Mouse (Mus musculus) Patski (cell line): ENCODE measurements around the gene Ank3. TPM values are rescaled to one million over a fixed set of nuclear protein-coding genes. Genes with fewer than 3 reads are reported as not detected.

Source experiments
- ATAC-seq: fragments of 100-300 bp; one replicate; pipeline ENCODE4 v1.8.0; 2021
- CTCF ChIA-PET: fragments of 350-600 bp; sonication (Branson Sonifier 250); formaldehyde crosslinking; loops from one replicate; lab custom pipeline; 2022; ENCODE audit warnings: inconsistent platforms; lab: Charles Lee
- POLR2A ChIA-PET: fragments of 350-600 bp; sonication (Branson Sonifier 250); formaldehyde crosslinking; loops from one replicate; lab custom pipeline; 2022; ENCODE audit warnings: antibody characterized with exemption, inconsistent platforms; lab: Charles Lee
- DNase-seq: peaks from one replicate; pipeline ENCODE4 v3.0.0-alpha.2; 2011; ENCODE audit warnings: low read depth, low spot score
- H3K27me3 ChIP-seq: fragments of 371-371 bp; one replicate; pipeline ENCODE4 v1.5.1; 2021
- CTCF ChIP-seq: fragments of 100-300 bp; IDR thresholded peaks from one replicate; pipeline ENCODE4 v1.5.1; 2021
- in situ Hi-C: fragments of 300-500 bp; cut with MboI; formaldehyde crosslinking; loops from 3 replicates; pipeline ENCODE4 v1.11.1; 2018; ENCODE audit warnings: low pct_unique_long_range_greater_than_20kb, mixed read lengths
- polyA plus RNA-seq: library from polyadenylated mRNA; unstranded; gene quantifications from one replicate; pipeline ENCODE4 v1.2.3, GENCODE M21; 2021

The Ank3 gene
- polyA plus RNA-seq, 1 experiment from 2014 or later = 83.2 TPM

DNA sequence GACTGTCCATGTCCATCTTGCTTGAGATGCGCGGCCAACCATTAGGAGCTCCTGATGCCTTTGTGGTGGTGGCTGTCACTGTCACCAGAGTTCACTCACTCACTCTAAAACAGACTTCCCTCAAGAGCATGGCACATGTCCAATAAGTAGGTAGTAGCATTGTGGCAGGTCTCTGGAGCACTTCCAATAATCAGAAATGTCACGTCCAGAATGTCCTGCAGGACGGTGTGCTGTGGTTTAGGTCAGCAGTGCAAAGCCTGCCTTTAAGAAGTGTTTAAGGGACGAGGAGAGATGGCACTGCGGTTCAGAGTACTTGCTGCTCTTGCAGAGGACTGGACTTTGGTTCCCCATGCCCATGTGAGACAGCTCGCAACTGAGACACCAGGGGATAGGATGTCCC lies 433.0 kb downstream of the Ank3 start:
- TF ChIP-seq CTCF = no peak
- DNase-seq = no peak
- CTCF ChIA-PET = interaction anchor here (1.0 kb wide), 1 partner anchor 12 kb away, joined by 3 read pairs; no protein-coding TSS in a partner anchor
- in situ Hi-C loops = no loop called here
- ATAC-seq = no peak
- POLR2A ChIA-PET = no interaction called here
- H3K27me3 ChIP-seq = no peaks in the 10 kb centered on the region

DNA sequence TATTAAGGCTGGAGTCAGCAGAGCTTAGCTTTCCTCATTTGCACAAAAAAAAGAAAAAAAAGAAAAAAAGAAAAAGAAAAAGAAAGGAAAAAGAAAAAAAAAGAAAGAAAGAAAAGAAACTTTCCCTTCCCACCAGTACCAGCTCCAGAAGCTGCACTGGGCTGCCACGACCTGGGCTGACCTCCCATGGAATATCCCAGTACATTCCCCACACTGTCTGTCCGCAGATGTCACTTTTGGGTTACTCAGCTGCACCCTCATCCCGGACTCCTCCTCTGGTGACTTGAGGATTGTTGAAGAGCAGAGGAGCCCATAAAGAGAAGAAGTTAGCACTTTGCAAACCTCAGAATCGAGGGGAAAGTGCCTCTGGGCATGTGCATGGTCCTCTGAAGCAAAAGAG lies 433.7 kb downstream of the Ank3 start:
- no peaks in the 10 kb centered on the region for H3K27me3 ChIP-seq
- DNase-seq (no peak), ATAC-seq (no peak)
- in situ Hi-C loops = no loop called here
- no peak for TF ChIP-seq CTCF
- CTCF ChIA-PET = interaction anchor here (1.0 kb wide), 1 partner anchor 12 kb away, joined by 3 read pairs; no protein-coding TSS in a partner anchor
- POLR2A ChIA-PET = no interaction called here

DNA sequence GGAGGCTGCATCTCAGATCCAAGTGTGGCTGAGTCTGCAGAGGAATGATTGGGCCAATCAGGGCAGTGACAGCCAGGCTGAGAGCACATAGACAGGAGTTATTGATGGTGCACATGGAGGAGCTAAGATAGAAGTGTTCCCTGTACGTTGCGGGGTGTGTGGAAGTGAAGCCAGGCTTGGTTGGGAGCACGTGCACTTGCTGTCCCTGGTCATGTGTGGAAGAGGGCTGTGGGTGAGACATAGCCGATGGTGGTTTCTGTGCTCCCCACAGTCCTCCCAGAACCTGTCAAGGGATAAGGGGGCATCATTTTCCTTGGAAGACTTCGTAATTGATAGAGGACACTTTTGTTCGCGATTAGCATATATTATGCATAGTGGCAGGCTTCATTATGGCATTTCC lies 434.2 kb downstream of the Ank3 start:
- in situ Hi-C loops = no loop called here
- no peak for DNase-seq

DNA sequence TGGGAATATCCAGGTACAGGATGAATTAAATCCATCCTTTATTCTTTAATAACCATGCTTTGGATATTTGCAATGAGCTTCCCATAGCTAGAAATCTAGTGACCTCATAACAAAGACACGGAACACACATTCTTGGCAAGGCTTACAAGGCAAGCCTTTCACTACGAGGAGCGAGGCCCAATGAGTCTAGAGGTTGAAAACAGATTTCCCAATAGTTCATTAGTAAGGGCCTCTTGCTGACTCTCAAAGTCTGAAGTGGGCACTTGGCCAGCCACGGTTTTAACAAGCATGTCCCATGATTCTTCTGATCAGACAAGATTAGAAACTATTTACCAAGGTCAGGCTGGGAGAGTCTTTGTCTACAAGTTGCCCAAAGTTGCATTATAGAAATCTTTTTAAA lies 436.1 kb downstream of the Ank3 start:
- ATAC-seq (peak; percentile 31), DNase-seq (peak; percentile 42)
- ChIA-PET CTCF (interaction anchor here (1.2 to 2.2 kb wide), 4 partner anchors 11 to 178 kb away, joined by 3 to 7 read pairs (median 4); no protein-coding TSS in a partner anchor), POLR2A (interaction anchor here (1.3 kb wide), 1 partner anchor 12 kb away, joined by 4 read pairs; no protein-coding TSS in a partner anchor)
- no peak for TF ChIP-seq CTCF
- in situ Hi-C loops = no loop called here
- no peaks in the 10 kb centered on the region for H3K27me3 ChIP-seq

More for the DNA sequence above, 434.2 kb downstream of the Ank3 start:
- TF ChIP-seq CTCF = no peak
- ChIA-PET POLR2A (no interaction called here), CTCF (no interaction called here)
- ATAC-seq = no peak
- H3K27me3 ChIP-seq = no peaks in the 10 kb centered on the region

DNA sequence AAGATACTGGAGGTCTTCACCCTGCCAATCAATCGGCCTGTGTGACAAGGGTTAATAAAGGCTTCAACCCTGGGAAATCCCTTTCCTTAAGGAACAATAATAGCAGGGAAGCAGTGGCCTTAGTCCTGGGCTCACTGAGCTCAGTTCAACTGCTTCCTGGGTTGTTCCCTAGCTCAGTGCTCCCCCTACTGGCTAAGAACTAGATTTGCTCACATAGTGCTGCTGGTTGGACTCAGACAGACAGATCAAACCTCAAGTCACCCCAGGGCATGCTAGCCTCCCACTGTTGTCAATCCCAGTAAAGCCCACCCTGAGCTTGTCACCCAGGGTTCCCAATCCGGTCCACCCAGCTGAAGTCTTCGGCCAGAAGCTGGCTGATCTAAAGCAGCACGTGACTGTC lies 447.2 kb downstream of the Ank3 start:
- POLR2A ChIA-PET = interaction anchor here (0.6 kb wide), 1 partner anchor 59 kb away, joined by 4 read pairs; no protein-coding TSS in a partner anchor
- CTCF ChIA-PET = interaction anchor here (0.7 to 2.9 kb wide), 14 partner anchors 9 to 391 kb away, joined by 3 to 19 read pairs (median 4); no protein-coding TSS in a partner anchor
- ATAC-seq (peak; percentile 57), DNase-seq (no peak)
- H3K27me3 ChIP-seq = no peaks in the 10 kb centered on the region
- peak; percentile 80 for TF ChIP-seq CTCF
- in situ Hi-C loops = loop anchor here (5.0 kb wide), 2 partner anchors 183 to 393 kb away; no protein-coding TSS in a partner anchor

DNA sequence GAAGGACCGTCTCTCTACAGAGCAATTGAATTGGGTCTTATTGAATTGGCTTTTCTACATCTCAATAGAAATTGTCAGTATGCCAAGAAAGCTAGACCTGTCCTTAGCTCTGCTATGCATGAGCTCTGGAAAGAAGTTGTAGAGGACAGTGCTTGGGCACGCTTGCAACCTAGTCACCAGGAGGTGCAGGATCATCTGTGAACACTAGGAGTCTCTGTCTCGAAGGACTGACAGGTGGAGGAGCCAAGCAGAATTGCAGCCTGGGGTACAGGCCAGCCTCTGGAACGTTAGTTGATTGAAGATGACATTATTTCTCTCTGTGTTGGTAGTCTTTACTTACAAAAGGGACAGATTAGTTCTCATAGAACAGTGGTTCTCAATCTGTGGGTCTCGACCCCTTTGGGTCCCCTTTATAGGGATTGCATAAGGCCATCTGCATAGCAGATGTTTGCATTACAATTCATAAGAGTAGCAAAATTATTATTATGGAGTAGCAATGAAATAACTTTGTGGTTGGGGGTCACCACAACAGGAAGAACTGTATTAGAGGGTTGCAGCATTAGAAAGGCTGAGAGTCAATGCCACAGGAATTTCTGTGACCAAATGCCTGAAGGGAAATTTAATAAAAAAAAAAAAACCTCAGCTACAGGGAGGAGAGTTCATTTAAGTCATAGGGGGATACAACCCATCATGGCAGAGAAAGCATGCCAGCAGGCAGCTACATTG lies 454.0 kb downstream of the Ank3 start:
- ChIA-PET POLR2A (no interaction called here), CTCF (interaction anchor here (1.5 to 1.7 kb wide), 2 partner anchors 18 to 19 kb away, joined by 4 to 5 read pairs; no protein-coding TSS in a partner anchor)
- in situ Hi-C loops = no loop called here
- no peak for ATAC-seq
- DNase-seq = no peak
- peak; percentile 51 for TF ChIP-seq CTCF
- H3K27me3 ChIP-seq = no peaks in the 10 kb centered on the region

DNA sequence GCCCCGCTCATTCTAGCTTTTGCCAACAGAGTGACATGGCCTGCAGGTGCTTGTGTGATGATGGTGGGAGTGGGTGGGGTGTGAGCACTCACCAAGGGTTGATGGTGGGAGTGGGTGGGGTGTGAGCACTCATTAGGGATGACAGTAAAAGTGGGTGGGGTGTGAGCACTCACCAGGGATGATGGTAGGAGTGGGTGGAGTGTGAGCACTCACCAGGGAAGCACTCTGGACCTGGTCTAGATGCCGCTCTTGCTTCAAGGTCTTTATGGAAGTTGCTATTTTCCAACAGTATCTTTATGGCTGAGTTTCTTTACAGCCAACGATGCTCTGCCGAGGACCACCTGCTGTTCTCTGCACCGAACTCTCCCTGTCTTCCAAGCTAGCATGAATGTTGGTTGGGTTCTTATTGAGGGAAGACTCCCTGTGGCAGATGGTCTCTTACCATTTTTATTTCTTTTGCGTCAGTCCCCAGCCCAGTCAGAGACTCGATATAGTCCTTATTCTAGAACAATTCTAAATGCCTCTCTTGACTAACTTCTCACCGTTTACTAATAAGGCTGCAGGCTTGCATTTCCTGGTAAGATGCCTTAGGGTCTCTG lies 456.1 kb downstream of the Ank3 start:
- no peak for TF ChIP-seq CTCF
- ATAC-seq = no peak
- ChIA-PET POLR2A (no interaction called here), CTCF (no interaction called here)
- no peak for DNase-seq
- H3K27me3 ChIP-seq = no peaks in the 10 kb centered on the region
- in situ Hi-C loops = no loop called here

DNA sequence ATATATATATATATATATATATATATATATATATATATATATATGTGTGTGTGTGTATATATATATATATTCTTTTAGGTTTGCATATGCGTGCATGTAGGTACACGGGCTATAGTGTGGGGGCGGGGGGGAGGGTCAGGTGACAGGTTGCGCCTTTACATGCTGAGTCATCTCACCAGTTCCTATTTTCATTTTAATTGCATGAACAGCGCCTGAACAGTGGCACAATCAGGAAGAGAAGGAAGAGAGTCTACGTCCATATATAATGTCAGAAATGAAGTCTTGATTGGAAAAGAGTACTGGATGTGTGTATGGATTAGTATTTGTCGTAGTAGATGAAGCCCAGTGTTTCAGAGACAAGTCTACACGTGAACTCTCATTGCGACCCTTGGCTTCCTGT lies 459.4 kb downstream of the Ank3 start:
- ATAC-seq (no peak), DNase-seq (no peak)
- TF ChIP-seq CTCF = no peak
- H3K27me3 ChIP-seq = no peaks in the 10 kb centered on the region
- in situ Hi-C loops = no loop called here
- ChIA-PET CTCF (no interaction called here), POLR2A (no interaction called here)

DNA sequence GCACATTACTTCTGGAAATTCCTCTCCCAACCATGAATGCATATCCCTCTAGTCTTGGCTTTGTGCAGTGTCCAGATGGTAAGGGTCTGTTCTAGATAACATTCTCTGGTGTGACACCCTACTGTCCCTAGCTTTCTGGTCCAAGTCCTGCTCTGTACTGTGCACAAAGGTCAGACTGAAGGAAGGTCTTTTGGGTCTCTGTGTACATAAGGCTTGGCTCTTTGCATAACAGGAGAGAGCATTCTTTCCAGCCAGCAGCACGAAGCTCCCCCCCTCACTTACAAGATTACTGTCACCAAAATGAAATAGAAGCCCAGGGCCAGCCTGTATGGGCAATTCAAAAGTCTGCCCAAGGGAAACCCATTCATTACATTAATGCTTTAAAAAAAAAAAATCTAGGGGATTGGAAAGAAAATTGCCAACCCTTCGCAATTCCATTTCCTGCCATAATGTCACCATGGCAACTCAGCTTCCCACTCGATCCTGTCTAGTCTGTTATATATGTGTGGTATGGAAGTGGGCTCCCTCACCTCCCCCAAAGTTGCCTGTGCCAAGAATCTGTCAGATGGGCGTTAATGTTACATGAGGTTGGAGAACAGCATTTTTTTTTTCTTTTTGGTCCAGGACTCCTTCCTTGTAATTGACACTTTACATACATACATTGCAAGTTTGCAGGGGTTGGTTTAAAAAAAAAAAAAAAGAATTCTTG lies 460.5 kb downstream of the Ank3 start:
- TF ChIP-seq CTCF = no peak
- ATAC-seq = no peak
- in situ Hi-C loops = no loop called here
- H3K27me3 ChIP-seq = no peaks in the 10 kb centered on the region
- no peak for DNase-seq
- POLR2A ChIA-PET = no interaction called here
- CTCF ChIA-PET = interaction anchor here (1.0 kb wide), 1 partner anchor 398 kb away, joined by 3 read pairs; no protein-coding TSS in a partner anchor

DNA sequence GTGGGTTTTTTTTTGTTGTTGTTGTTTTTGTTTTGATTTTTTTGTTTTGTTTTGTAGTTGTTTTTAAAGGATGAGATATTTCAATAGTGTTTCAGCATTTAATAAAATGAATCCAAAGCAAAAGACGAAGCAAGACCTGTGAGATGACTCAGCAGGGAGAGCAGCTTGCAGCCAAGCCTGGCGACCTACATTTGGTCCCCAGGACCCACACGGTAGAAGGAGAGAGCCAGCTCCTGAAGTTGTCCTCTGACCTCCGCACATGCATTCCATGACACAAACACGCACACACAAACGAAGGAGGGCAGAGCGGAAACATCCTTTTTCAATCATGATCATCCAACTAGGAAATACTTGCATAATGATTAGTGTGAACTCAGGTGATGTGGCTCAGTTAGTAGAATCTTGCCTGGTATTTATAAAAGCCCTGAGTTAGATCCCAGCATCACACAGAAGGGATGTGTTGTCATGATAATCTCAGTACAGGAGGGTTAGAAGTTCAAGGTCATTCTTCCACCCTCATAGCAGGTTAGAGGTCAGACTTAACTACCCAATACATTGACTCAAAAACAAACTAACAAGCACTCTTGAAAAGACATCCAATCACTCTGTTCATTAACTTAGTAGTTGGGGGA lies 461.4 kb downstream of the Ank3 start:
- CTCF ChIA-PET = interaction anchor here (1.0 kb wide), 1 partner anchor 399 kb away, joined by 3 read pairs; no protein-coding TSS in a partner anchor
- ATAC-seq (no peak), DNase-seq (no peak)
- POLR2A ChIA-PET = no interaction called here
- TF ChIP-seq CTCF = no peak
- H3K27me3 ChIP-seq = no peaks in the 10 kb centered on the region
- in situ Hi-C loops = loop anchor here (10.0 kb wide), 2 partner anchors 315 to 435 kb away; no protein-coding TSS in a partner anchor
